Mouse (Mus musculus): ENCODE results near the gene Slc24a4.

- TF ChIP-seq CTCF (conservative IDR thresholded peaks at IDR 0.05 in 1 of 2, IDR thresholded peaks at IDR 0.05 in 1 of 2; ENCODE audit: low read depth in 2 of 2, low read length in 2 of 2) (no peak), POLR2A (IDR thresholded peaks at IDR 0.05; ENCODE audit: low read depth, low read length) (no peak), ELF1 (IDR thresholded peaks at IDR 0.05; ENCODE audit: low read depth, low read length) (no peak), MAX (IDR thresholded peaks at IDR 0.05; ENCODE audit: low read length) (no peak), EP300 (IDR thresholded peaks at IDR 0.05; ENCODE audit: low read length) (no peak)
Measured at GRCm38 (mm10) chr12:102275833-102276443, 147.4 kb downstream of the Slc24a4 start.
